Mouse (Mus musculus): ENCODE measurements at regions not wholly inside any gene's neighbourhood (a gene's known extent, or its start where the extent isn't known, plus 50 kb on each side); places are given as distances from the start of the nearest gene placed in this dataset.

- no peak for DNase-seq (ENCODE audit: low read depth)
- no peak for TF ChIP-seq POLR2A (IDR thresholded peaks at IDR 0.05; ENCODE audit: borderline replicate concordance, extremely low read depth, insufficient read depth, insufficient read length, poor library complexity, severe bottlenecking)
- TF ChIP-seq CTCF (IDR thresholded peaks at IDR 0.05; ENCODE audit: borderline replicate concordance, extremely low read depth, insufficient read depth, insufficient read length), result no peak
These were observed 82.6 kb upstream of the Gjb5 start for GRCm38 (mm10) chr4:127440602-127441001.

GRCm38 (mm10) chr4:127435076-127435475, 77.1 kb upstream of the Gjb5 start:
- DNase-seq (ENCODE audit: low read depth), result peak; percentile 78
- TF ChIP-seq POLR2A (IDR thresholded peaks at IDR 0.05; ENCODE audit: borderline replicate concordance, extremely low read depth, insufficient read depth, insufficient read length, poor library complexity, severe bottlenecking) (no peak), CTCF (IDR thresholded peaks at IDR 0.05; ENCODE audit: borderline replicate concordance, extremely low read depth, insufficient read depth, insufficient read length) (peak; percentile 75)

GRCm38 (mm10) chr4:127430237-127430636, 72.3 kb upstream of the Gjb5 start:
- DNase-seq (ENCODE audit: low read depth), result no peak
- TF ChIP-seq POLR2A (IDR thresholded peaks at IDR 0.05; ENCODE audit: borderline replicate concordance, extremely low read depth, insufficient read depth, insufficient read length, poor library complexity, severe bottlenecking), result no peak
- TF ChIP-seq CTCF (IDR thresholded peaks at IDR 0.05; ENCODE audit: borderline replicate concordance, extremely low read depth, insufficient read depth, insufficient read length), result no peak

- no peak for DNase-seq (ENCODE audit: low read depth)
- TF ChIP-seq CTCF (IDR thresholded peaks at IDR 0.05; ENCODE audit: borderline replicate concordance, extremely low read depth, insufficient read depth, insufficient read length) (no peak), POLR2A (IDR thresholded peaks at IDR 0.05; ENCODE audit: borderline replicate concordance, extremely low read depth, insufficient read depth, insufficient read length, poor library complexity, severe bottlenecking) (no peak)
These were observed 71.8 kb upstream of the Gjb5 start for GRCm38 (mm10) chr4:127429748-127430147.

GRCm38 (mm10) chr4:127423855-127424254, 65.9 kb upstream of the Gjb5 start:
- peak; percentile 47 for DNase-seq (ENCODE audit: low read depth)
- TF ChIP-seq POLR2A (IDR thresholded peaks at IDR 0.05; ENCODE audit: borderline replicate concordance, extremely low read depth, insufficient read depth, insufficient read length, poor library complexity, severe bottlenecking) (no peak), CTCF (IDR thresholded peaks at IDR 0.05; ENCODE audit: borderline replicate concordance, extremely low read depth, insufficient read depth, insufficient read length) (no peak)

- TF ChIP-seq POLR2A (IDR thresholded peaks at IDR 0.05; ENCODE audit: borderline replicate concordance, extremely low read depth, insufficient read depth, insufficient read length, poor library complexity, severe bottlenecking) (no peak), CTCF (IDR thresholded peaks at IDR 0.05; ENCODE audit: borderline replicate concordance, extremely low read depth, insufficient read depth, insufficient read length) (no peak)
- no peak for DNase-seq (ENCODE audit: low read depth)
These were observed 64.0 kb upstream of the Gjb5 start for GRCm38 (mm10) chr4:127421927-127422450.

GRCm38 (mm10) chr4:127421129-127421528, 63.1 kb upstream of the Gjb5 start:
- DNase-seq (ENCODE audit: low read depth), result no peak
- TF ChIP-seq CTCF (IDR thresholded peaks at IDR 0.05; ENCODE audit: borderline replicate concordance, extremely low read depth, insufficient read depth, insufficient read length) (no peak), POLR2A (IDR thresholded peaks at IDR 0.05; ENCODE audit: borderline replicate concordance, extremely low read depth, insufficient read depth, insufficient read length, poor library complexity, severe bottlenecking) (no peak)

GRCm38 (mm10) chr4:127419786-127420120, 61.8 kb upstream of the Gjb5 start:
- TF ChIP-seq POLR2A (IDR thresholded peaks at IDR 0.05; ENCODE audit: borderline replicate concordance, extremely low read depth, insufficient read depth, insufficient read length, poor library complexity, severe bottlenecking) (no peak), CTCF (IDR thresholded peaks at IDR 0.05; ENCODE audit: borderline replicate concordance, extremely low read depth, insufficient read depth, insufficient read length) (no peak)
- no peak for DNase-seq (ENCODE audit: low read depth)

- peak; percentile 91 for DNase-seq (ENCODE audit: low read depth)
- TF ChIP-seq POLR2A (IDR thresholded peaks at IDR 0.05; ENCODE audit: borderline replicate concordance, extremely low read depth, insufficient read depth, insufficient read length, poor library complexity, severe bottlenecking) (no peak), CTCF (IDR thresholded peaks at IDR 0.05; ENCODE audit: borderline replicate concordance, extremely low read depth, insufficient read depth, insufficient read length) (no peak)
These were observed 61.2 kb upstream of the Gjb5 start for GRCm38 (mm10) chr4:127419062-127419785.

- TF ChIP-seq CTCF (IDR thresholded peaks at IDR 0.05; ENCODE audit: borderline replicate concordance, extremely low read depth, insufficient read depth, insufficient read length), result no peak
- no peak for TF ChIP-seq POLR2A (IDR thresholded peaks at IDR 0.05; ENCODE audit: borderline replicate concordance, extremely low read depth, insufficient read depth, insufficient read length, poor library complexity, severe bottlenecking)
- peak; percentile 92 for DNase-seq (ENCODE audit: low read depth)
These were observed 58.9 kb upstream of the Gjb5 start for GRCm38 (mm10) chr4:127416906-127417305.

- no peak for TF ChIP-seq CTCF (IDR thresholded peaks at IDR 0.05; ENCODE audit: borderline replicate concordance, extremely low read depth, insufficient read depth, insufficient read length)
- TF ChIP-seq POLR2A (IDR thresholded peaks at IDR 0.05; ENCODE audit: borderline replicate concordance, extremely low read depth, insufficient read depth, insufficient read length, poor library complexity, severe bottlenecking), result no peak
- peak; percentile 48 for DNase-seq (ENCODE audit: low read depth)
These were observed 56.3 kb upstream of the Gjb5 start for GRCm38 (mm10) chr4:127413997-127414964.
